Mouse (Mus musculus): ENCODE measurements around the gene Gm15557. TPM values are rescaled to one million over a fixed set of nuclear protein-coding genes. Genes with fewer than 3 reads are reported as not detected.

Gm15557 gene
- polyA plus RNA-seq, 1 experiment from 2014 or later: not detected

DNA sequence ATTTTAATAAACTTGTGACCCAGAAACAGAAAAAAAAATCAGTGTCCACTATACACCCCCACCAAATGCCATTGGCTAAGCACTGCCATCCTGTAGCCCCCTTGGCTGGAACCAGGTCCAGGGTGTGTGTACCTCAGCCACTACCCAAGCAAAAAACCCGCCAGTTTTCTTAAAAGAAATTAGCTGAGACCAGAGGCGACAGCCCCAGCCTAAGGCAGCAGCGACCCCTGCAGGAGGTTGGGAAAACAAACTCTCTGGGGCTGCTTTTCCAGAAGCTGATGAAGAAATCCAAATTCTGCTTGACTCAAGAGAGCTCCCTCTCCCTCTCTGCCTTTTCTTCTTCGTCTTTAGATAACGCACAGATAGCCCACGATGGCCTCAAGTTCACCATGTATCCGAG lies 5.5 kb downstream of the Gm15557 start:
- Histone ChIP-seq H3K27me3 (ENCODE audit: control insufficient read depth, insufficient read depth, low read length) (no peaks in the 10 kb centered on the region), H3K9ac (ENCODE audit: low read depth, low read length) (no peak overlapping the region), H3K36me3 (ENCODE audit: control insufficient read depth, insufficient read depth, low read length) (no peaks in the 10 kb centered on the region), H3K4me3 (ENCODE audit: low read depth, low read length) (no peak overlapping the region), H3K9me3 (ENCODE audit: control insufficient read depth, low read length) (no peaks in the 10 kb centered on the region), H3K4me1 (replicated peaks; ENCODE audit: control insufficient read depth, insufficient read depth, low read length) (peaks cover 11% of the 10 kb centered on the region; the same call in 1 of the 2 replicates), H3K27ac (ENCODE audit: low read depth, low read length) (no peak overlapping the region), H3K4me2 (replicated peaks; ENCODE audit: low read depth, low read length) (no peak overlapping the region)
- under 1% methylated on average over 7 of the region's 7 CpGs for WGBS
- DNase-seq (ENCODE audit: low spot score) (peak; percentile 85), ATAC-seq (ENCODE audit: low FRiP score) (no peak)

GRCm38 (mm10) chr2:155946499-155946898 lies 6.0 kb downstream of the Gm15557 start:
- no peak overlapping the region for H3K4me3 ChIP-seq (ENCODE audit: low read depth, low read length)
- DNase-seq (ENCODE audit: low spot score) (no peak), ATAC-seq (ENCODE audit: low FRiP score) (no peak)
- no peaks in the 10 kb centered on the region for H3K36me3 ChIP-seq (ENCODE audit: control insufficient read depth, insufficient read depth, low read length)
- 9% methylated on average over 4 of the region's 4 CpGs for WGBS
- peaks cover 11% of the 10 kb centered on the region; the same call in 1 of the 2 replicates for H3K4me1 ChIP-seq (replicated peaks; ENCODE audit: control insufficient read depth, insufficient read depth, low read length)
- H3K9ac ChIP-seq (ENCODE audit: low read depth, low read length): no peak overlapping the region
- no peaks in the 10 kb centered on the region for H3K9me3 ChIP-seq (ENCODE audit: control insufficient read depth, low read length)
- H3K27ac ChIP-seq (ENCODE audit: low read depth, low read length): no peak overlapping the region
- H3K4me2 ChIP-seq (replicated peaks; ENCODE audit: low read depth, low read length): no peak overlapping the region
- no peaks in the 10 kb centered on the region for H3K27me3 ChIP-seq (ENCODE audit: control insufficient read depth, insufficient read depth, low read length)

GRCm38 (mm10) chr2:155947390-155948002 lies 7.0 kb downstream of the Gm15557 start:
- no peak overlapping the region for H3K4me3 ChIP-seq (ENCODE audit: low read depth, low read length)
- no peaks in the 10 kb centered on the region for H3K9me3 ChIP-seq (ENCODE audit: control insufficient read depth, low read length)
- H3K4me2 ChIP-seq (replicated peaks; ENCODE audit: low read depth, low read length): no peak overlapping the region
- peaks cover 11% of the 10 kb centered on the region; the same call in 1 of the 2 replicates for H3K4me1 ChIP-seq (replicated peaks; ENCODE audit: control insufficient read depth, insufficient read depth, low read length)
- H3K27me3 ChIP-seq (ENCODE audit: control insufficient read depth, insufficient read depth, low read length): no peaks in the 10 kb centered on the region
- 76% methylated on average over 5 of the region's 5 CpGs for WGBS
- no peaks in the 10 kb centered on the region for H3K36me3 ChIP-seq (ENCODE audit: control insufficient read depth, insufficient read depth, low read length)
- H3K9ac ChIP-seq (ENCODE audit: low read depth, low read length): no peak overlapping the region
- no peak overlapping the region for H3K27ac ChIP-seq (ENCODE audit: low read depth, low read length)
- DNase-seq (ENCODE audit: low spot score) (no peak), ATAC-seq (ENCODE audit: low FRiP score) (no peak)

DNA sequence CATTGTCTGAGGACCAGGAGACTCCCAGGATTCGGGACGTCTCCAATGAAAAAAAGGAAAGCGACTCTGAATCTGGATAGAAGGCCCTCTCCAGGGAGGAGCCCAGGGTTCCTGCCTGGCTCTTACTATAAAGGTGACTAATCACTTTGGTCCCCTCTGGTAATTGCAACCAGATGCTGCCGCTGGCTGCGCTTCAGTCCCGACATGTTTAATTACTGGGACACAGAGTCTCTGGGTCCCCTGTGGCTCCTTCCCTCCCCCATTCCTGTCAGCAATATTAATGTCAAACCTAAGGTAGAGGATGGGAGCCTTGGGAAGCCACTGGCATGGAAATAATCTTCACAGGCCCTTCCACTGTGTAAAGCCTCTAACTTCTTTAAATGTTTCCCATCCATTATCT lies 8.8 kb downstream of the Gm15557 start:
- Histone ChIP-seq H3K9ac (ENCODE audit: low read depth, low read length) (no peak overlapping the region), H3K4me2 (replicated peaks; ENCODE audit: low read depth, low read length) (no peak overlapping the region), H3K4me1 (replicated peaks; ENCODE audit: control insufficient read depth, insufficient read depth, low read length) (0 out of 2 replicates have a peak, but pooled peaks cover 4% of the 10 kb centered on the region), H3K27me3 (ENCODE audit: control insufficient read depth, insufficient read depth, low read length) (peaks cover 2% of the 10 kb centered on the region; the same call in 1 of the 2 replicates), H3K36me3 (ENCODE audit: control insufficient read depth, insufficient read depth, low read length) (no peaks in the 10 kb centered on the region), H3K9me3 (ENCODE audit: control insufficient read depth, low read length) (no peaks in the 10 kb centered on the region), H3K4me3 (ENCODE audit: low read depth, low read length) (no peak overlapping the region), H3K27ac (ENCODE audit: low read depth, low read length) (peak overlapping the region; percentile 20; the same call in 1 of the 2 replicates)
- ATAC-seq (ENCODE audit: low FRiP score) (no peak; the same call in 1 of the 2 replicates), DNase-seq (ENCODE audit: low spot score) (peak; percentile 56)
- 22% methylated on average over 6 of the region's 6 CpGs for WGBS

DNA sequence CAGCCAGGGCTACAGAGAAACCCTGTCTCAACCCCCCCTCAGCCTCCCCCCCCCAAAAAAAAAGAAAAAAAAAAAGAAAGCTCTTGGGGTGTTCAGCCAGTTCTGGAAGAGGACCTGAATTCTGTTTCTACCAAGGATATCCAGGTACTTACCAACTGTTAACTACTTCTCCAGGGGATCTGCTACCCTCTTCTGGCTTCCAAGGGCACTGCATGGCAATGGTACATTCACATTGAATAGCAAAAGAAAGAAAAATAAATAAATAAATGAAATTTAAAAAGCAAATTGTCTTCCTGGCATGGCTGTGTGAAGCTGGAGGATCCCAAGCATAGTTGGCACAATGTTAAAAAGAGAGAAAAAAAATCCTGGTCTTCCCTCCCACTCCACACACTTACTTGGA lies 11.5 kb downstream of the Gm15557 start:
- Histone ChIP-seq H3K36me3 (ENCODE audit: control insufficient read depth, insufficient read depth, low read length) (no peaks in the 10 kb centered on the region), H3K27ac (ENCODE audit: low read depth, low read length) (no peak overlapping the region), H3K27me3 (ENCODE audit: control insufficient read depth, insufficient read depth, low read length) (peaks cover 2% of the 10 kb centered on the region; the same call in 1 of the 2 replicates), H3K4me3 (ENCODE audit: low read depth, low read length) (no peak overlapping the region), H3K9me3 (ENCODE audit: control insufficient read depth, low read length) (no peaks in the 10 kb centered on the region), H3K4me2 (replicated peaks; ENCODE audit: low read depth, low read length) (no peak overlapping the region), H3K9ac (ENCODE audit: low read depth, low read length) (no peak overlapping the region), H3K4me1 (replicated peaks; ENCODE audit: control insufficient read depth, insufficient read depth, low read length) (0 out of 2 replicates have a peak, but pooled peaks cover 2% of the 10 kb centered on the region)
- ATAC-seq (ENCODE audit: low FRiP score): no peak
- DNase-seq (ENCODE audit: low spot score): peak; percentile 62

- Histone ChIP-seq H3K27ac (ENCODE audit: low read depth, low read length) (peak within 1 kb of the TSS; percentile 38), H3K4me2 (replicated peaks; ENCODE audit: low read depth, low read length) (peak within 1 kb of the TSS; percentile 69), H3K9ac (ENCODE audit: low read depth, low read length) (peak within 1 kb of the TSS; percentile 98), H3K4me1 (replicated peaks; ENCODE audit: control insufficient read depth, insufficient read depth, low read length) (no peaks in the 10 kb centered on the region), H3K27me3 (ENCODE audit: control insufficient read depth, insufficient read depth, low read length) (peaks cover 2% of the 10 kb centered on the region; the same call in 1 of the 2 replicates), H3K36me3 (ENCODE audit: control insufficient read depth, insufficient read depth, low read length) (no peaks in the 10 kb centered on the region), H3K4me3 (ENCODE audit: low read depth, low read length) (peak within 1 kb of the TSS; percentile 90), H3K9me3 (ENCODE audit: control insufficient read depth, low read length) (no peaks in the 10 kb centered on the region)
- DNase-seq (ENCODE audit: low spot score) (peak; percentile 90), ATAC-seq (ENCODE audit: low FRiP score) (peak; percentile 97)
- whole genome bisulfite sequencing: under 1% methylated on average over 57 of the region's 59 CpGs
Measured at GRCm38 (mm10) chr2:155956134-155957059, 15.9 kb downstream of the Gm15557 start, which contains the start of gene Cep250. Gene Cep250, plus strand, starts transcription at chr2:155956458.

DNA sequence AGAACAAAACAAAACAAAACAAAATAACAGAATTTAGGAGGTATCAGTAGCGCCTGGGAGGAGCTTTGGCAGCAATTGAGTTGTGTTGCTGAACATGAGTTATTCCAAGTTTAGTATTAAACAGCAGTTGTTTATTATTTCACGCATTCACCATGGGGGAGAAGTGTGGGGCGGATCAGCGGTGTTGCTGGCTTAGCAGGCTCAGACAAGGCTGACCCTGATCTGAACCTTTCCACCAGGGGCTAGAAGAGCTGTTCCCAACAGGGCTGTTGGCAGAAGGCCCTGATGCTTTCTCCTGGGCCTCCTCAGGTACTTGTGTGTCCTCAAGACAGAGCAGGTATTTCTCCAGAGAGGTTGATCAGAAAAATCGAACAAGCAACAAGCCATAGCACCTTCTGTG lies 19.5 kb downstream of the Gm15557 start:
- Histone ChIP-seq H3K4me3 (ENCODE audit: low read depth, low read length) (no peak overlapping the region), H3K4me2 (replicated peaks; ENCODE audit: low read depth, low read length) (no peak overlapping the region), H3K4me1 (replicated peaks; ENCODE audit: control insufficient read depth, insufficient read depth, low read length) (no peaks in the 10 kb centered on the region), H3K9ac (ENCODE audit: low read depth, low read length) (no peak overlapping the region), H3K27me3 (ENCODE audit: control insufficient read depth, insufficient read depth, low read length) (no peaks in the 10 kb centered on the region), H3K36me3 (ENCODE audit: control insufficient read depth, insufficient read depth, low read length) (0 out of 2 replicates have a peak, but pooled peaks cover 6% of the 10 kb centered on the region), H3K9me3 (ENCODE audit: control insufficient read depth, low read length) (no peaks in the 10 kb centered on the region), H3K27ac (ENCODE audit: low read depth, low read length) (no peak overlapping the region)
- no peak for ATAC-seq (ENCODE audit: low FRiP score)
- WGBS: 90% methylated on average over 5 of the region's 5 CpGs
- DNase-seq (ENCODE audit: low spot score): no peak

DNA sequence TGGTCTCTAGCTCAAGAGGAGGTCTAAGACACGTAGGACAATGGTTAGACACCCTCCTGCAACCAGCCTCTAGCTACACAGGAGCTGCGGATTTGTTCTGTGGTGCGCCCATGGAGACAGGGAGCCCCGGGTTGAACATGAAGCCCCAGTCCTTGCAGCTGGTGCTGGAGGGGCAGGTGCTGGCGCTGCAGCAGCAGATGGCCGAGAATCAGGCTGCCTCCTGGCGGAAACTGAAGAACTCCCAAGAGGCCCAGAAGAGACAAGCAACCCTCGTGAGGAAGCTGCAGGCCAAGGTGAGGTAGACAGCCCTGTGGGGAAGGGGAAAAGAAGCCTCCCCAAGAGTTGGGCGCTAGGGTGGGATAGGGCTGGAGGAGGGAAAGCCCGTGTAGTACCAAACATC lies 21.3 kb downstream of the Gm15557 start:
- no peak for DNase-seq (ENCODE audit: low spot score)
- Histone ChIP-seq H3K4me1 (replicated peaks; ENCODE audit: control insufficient read depth, insufficient read depth, low read length) (no peaks in the 10 kb centered on the region), H3K27ac (ENCODE audit: low read depth, low read length) (no peak overlapping the region), H3K27me3 (ENCODE audit: control insufficient read depth, insufficient read depth, low read length) (no peaks in the 10 kb centered on the region), H3K4me2 (replicated peaks; ENCODE audit: low read depth, low read length) (no peak overlapping the region), H3K9me3 (ENCODE audit: control insufficient read depth, low read length) (no peaks in the 10 kb centered on the region), H3K9ac (ENCODE audit: low read depth, low read length) (no peak overlapping the region), H3K36me3 (ENCODE audit: control insufficient read depth, insufficient read depth, low read length) (peaks cover 8% of the 10 kb centered on the region; the same call in 1 of the 2 replicates), H3K4me3 (ENCODE audit: low read depth, low read length) (no peak overlapping the region)
- 78% methylated on average over 9 of the region's 10 CpGs for WGBS
- no peak for ATAC-seq (ENCODE audit: low FRiP score)

Data from hindbrain, embryonic 11.5 days (tissue).